Mouse (Mus musculus) kidney, adult 2 months (tissue): Measurements from ENCODE around the gene Pim2.

Source experiments
- CTCF ChIP-seq: fragments of 200-500 bp; conservative IDR thresholded peaks from 2 replicates; pipeline ENCODE4 v1.5.1; 2011; ENCODE audit warnings: low read depth, mild to moderate bottlenecking, control low read depth, low read length, moderate library complexity, mixed read lengths; ENCODE audit not compliant: insufficient read depth, insufficient read length
- POLR2A ChIP-seq: fragments of 200-500 bp; IDR thresholded peaks from one replicate; pipeline ENCODE4 v1.6.1; 2011; ENCODE audit warnings: low read depth, low read length, control low read depth

GRCm38 (mm10) chrX:7926266-7926665 is 48.2 kb downstream of the Pim2 start:
- TF ChIP-seq CTCF (no peak), POLR2A (no peak)
